Mouse (Mus musculus) CH12.LX (cell line): ENCODE measurements at regions not wholly inside any gene's neighbourhood (a gene's known extent, or its start where the extent isn't known, plus 50 kb on each side); places are given as distances from the start of the nearest gene placed in this dataset.

Source experiments
- DNase-seq: peaks from one replicate; pipeline ENCODE4 v3.0.0-alpha.2; 2013; ENCODE audit errors: extremely low read depth
- H3K27ac ChIP-seq: 2 replicates; pipeline ENCODE4 v1.5.1; 2012; ENCODE audit warnings: low read depth, mild to moderate bottlenecking, control low read depth, moderate library complexity; ENCODE audit not compliant: insufficient read depth
- H3K27me3 ChIP-seq: replicated peaks from 2 replicates; pipeline ENCODE3; 2012; ENCODE audit warnings: inconsistent platforms
- H3K36me3 ChIP-seq, 2 experiments: replicated peaks in 1 of 2; 2 replicates each; pipeline versions ENCODE3 to v1.6.1; 2012; ENCODE audit warnings: inconsistent platforms in 1 of 2, low read length in 1 of 2, mild to moderate bottlenecking in 1 of 2, mixed read lengths in 1 of 2, moderate library complexity in 1 of 2; ENCODE audit not compliant: control insufficient read depth in 1 of 2, insufficient read depth in 1 of 2
- H3K4me1 ChIP-seq, 2 experiments: 2 replicates each; pipeline ENCODE4 v1.6.1; 2012; ENCODE audit warnings: inconsistent platforms in 1 of 2, moderate library complexity in 1 of 2; ENCODE audit not compliant: insufficient read depth in 2 of 2, control insufficient read depth in 1 of 2
- H3K4me2 ChIP-seq: 2 replicates; pipeline ENCODE4 v1.6.1; 2012; ENCODE audit warnings: low read depth, mild to moderate bottlenecking, control low read depth; ENCODE audit not compliant: poor library complexity, insufficient read depth, severe bottlenecking
- H3K4me3 ChIP-seq, 3 experiments: fragments of 150-350 bp in 1 of 3; sonication (generic) in 1 of 3; replicated peaks in 1 of 3; 2 replicates each; pipeline versions ENCODE3 to v1.5.1; 2011 to 2012; ENCODE audit warnings: low read depth in 2 of 3, low read length in 2 of 3, mild to moderate bottlenecking in 2 of 3, moderate library complexity in 2 of 3, control low read depth in 1 of 3, improper control_type of control experiment in 1 of 3, inconsistent platforms in 1 of 3, mixed read lengths in 1 of 3; ENCODE audit not compliant: poor library complexity in 1 of 3
- H3K79me2 ChIP-seq: replicated peaks from 2 replicates; pipeline ENCODE4 v1.6.1; 2012; ENCODE audit warnings: mild to moderate bottlenecking, moderate library complexity; ENCODE audit not compliant: control insufficient read depth, poor library complexity, insufficient read depth, severe bottlenecking; ENCODE audit errors: extremely low read depth
- H3K9ac ChIP-seq: 2 replicates; pipeline ENCODE4 v1.6.1; 2012; ENCODE audit warnings: low read depth, mild to moderate bottlenecking, control low read depth, moderate library complexity; ENCODE audit not compliant: insufficient read depth
- H3K9me3 ChIP-seq: replicated peaks from 2 replicates; pipeline ENCODE3; 2012; ENCODE audit warnings: low read length, inconsistent platforms, mixed read lengths
- CHD1 ChIP-seq: IDR thresholded peaks from 2 replicates; pipeline ENCODE4 v1.6.1; 2012; ENCODE audit warnings: low read depth, low read length, improper control_type of control experiment, inconsistent platforms
- CHD2 ChIP-seq: IDR thresholded peaks from 2 replicates; pipeline ENCODE4 v1.6.1; 2011; ENCODE audit warnings: low read length, improper control_type of control experiment
- CTCF ChIP-seq, 2 experiments: IDR thresholded peaks in 1 of 2; conservative IDR thresholded peaks in 1 of 2; 2 replicates each; pipeline ENCODE4 v1.5.1; 2011 to 2012; ENCODE audit warnings: low read depth in 2 of 2, low read length in 2 of 2, improper control_type of control experiment in 1 of 2, inconsistent platforms in 1 of 2, mild to moderate bottlenecking in 1 of 2, moderate library complexity in 1 of 2
- ELF1 ChIP-seq: IDR thresholded peaks from 2 replicates; pipeline ENCODE4 v1.6.1; 2014; ENCODE audit warnings: low read depth, mild to moderate bottlenecking, inconsistent platforms, low read length, improper control_type of control experiment
- EP300 ChIP-seq: IDR thresholded peaks from 2 replicates; pipeline ENCODE4 v1.6.1; 2011; ENCODE audit warnings: low read length, improper control_type of control experiment
- ETS1 ChIP-seq: conservative IDR thresholded peaks from 2 replicates; pipeline ENCODE4 v1.6.1; 2012; ENCODE audit warnings: low read depth, mild to moderate bottlenecking, inconsistent platforms, low read length, improper control_type of control experiment, moderate library complexity
- GABPA ChIP-seq: IDR thresholded peaks from 2 replicates; pipeline ENCODE4 v1.6.1; 2012; ENCODE audit warnings: low read depth, low read length, improper control_type of control experiment, inconsistent platforms; ENCODE audit not compliant: insufficient replicate concordance
- HCFC1 ChIP-seq: IDR thresholded peaks from 2 replicates; pipeline ENCODE4 v1.6.1; 2012; ENCODE audit warnings: low read depth, mild to moderate bottlenecking, inconsistent platforms, low read length, improper control_type of control experiment
- JUN ChIP-seq: IDR thresholded peaks from 2 replicates; pipeline ENCODE4 v1.6.1; 2011; ENCODE audit warnings: low read depth, mild to moderate bottlenecking, low read length, improper control_type of control experiment, moderate library complexity; ENCODE audit not compliant: insufficient read depth
- JUND ChIP-seq: conservative IDR thresholded peaks from 2 replicates; pipeline ENCODE4 v1.6.1; 2011; ENCODE audit warnings: low read depth, low read length, improper control_type of control experiment
- MAX ChIP-seq: IDR thresholded peaks from 2 replicates; pipeline ENCODE4 v1.6.1; 2011; ENCODE audit warnings: low read length, improper control_type of control experiment
- MEF2A ChIP-seq: IDR thresholded peaks from 2 replicates; pipeline ENCODE4 v1.6.1; 2014; ENCODE audit warnings: low read depth, mild to moderate bottlenecking, inconsistent platforms, low read length, improper control_type of control experiment, borderline replicate concordance
- MXI1 ChIP-seq: IDR thresholded peaks from 2 replicates; pipeline ENCODE4 v1.6.1; 2011; ENCODE audit warnings: mild to moderate bottlenecking, low read depth, low read length, improper control_type of control experiment
- MYC ChIP-seq: IDR thresholded peaks from 2 replicates; pipeline ENCODE4 v1.6.1; 2011; ENCODE audit warnings: low read depth, mild to moderate bottlenecking, improper control_type of control experiment, low read length
- PAX5 ChIP-seq: IDR thresholded peaks from 2 replicates; pipeline ENCODE4 v1.6.1; 2012; ENCODE audit warnings: low read length, inconsistent platforms, mixed read lengths
- POLR2A ChIP-seq: IDR thresholded peaks from 2 replicates; pipeline ENCODE4 v1.6.1; 2011; ENCODE audit warnings: low read depth, mild to moderate bottlenecking, improper control_type of control experiment, low read length
- POLR2AphosphoS2 ChIP-seq: IDR thresholded peaks from 2 replicates; pipeline ENCODE4 v1.6.1; 2011; ENCODE audit warnings: low read depth, low read length, improper control_type of control experiment
- RAD21 ChIP-seq: IDR thresholded peaks from 2 replicates; pipeline ENCODE4 v1.6.1; 2011; ENCODE audit warnings: low read depth, mild to moderate bottlenecking, low read length, improper control_type of control experiment, moderate library complexity
- RCOR1 ChIP-seq: conservative IDR thresholded peaks from 2 replicates; pipeline ENCODE4 v1.6.1; 2012; ENCODE audit warnings: low read depth, mild to moderate bottlenecking, inconsistent platforms, low read length, improper control_type of control experiment
- SIN3A ChIP-seq: IDR thresholded peaks from 2 replicates; pipeline ENCODE4 v1.6.1; 2012; ENCODE audit warnings: low read length, improper control_type of control experiment, inconsistent platforms
- SMC3 ChIP-seq: IDR thresholded peaks from 2 replicates; pipeline ENCODE4 v1.6.1; 2011; ENCODE audit warnings: low read depth, low read length, improper control_type of control experiment
- TCF12 ChIP-seq: IDR thresholded peaks from 2 replicates; pipeline ENCODE4 v1.6.1; 2014; ENCODE audit warnings: low read depth, mild to moderate bottlenecking, inconsistent platforms, low read length, improper control_type of control experiment
- UBTF ChIP-seq: IDR thresholded peaks from 2 replicates; pipeline ENCODE4 v1.6.1; 2012; ENCODE audit warnings: low read depth, mild to moderate bottlenecking, inconsistent platforms, low read length, improper control_type of control experiment, moderate library complexity
- USF1 ChIP-seq: IDR thresholded peaks from 2 replicates; pipeline ENCODE4 v1.6.1; 2014; ENCODE audit warnings: low read depth, mild to moderate bottlenecking, inconsistent platforms, low read length, improper control_type of control experiment
- USF2 ChIP-seq: conservative IDR thresholded peaks from 2 replicates; pipeline ENCODE4 v1.6.1; 2011; ENCODE audit warnings: low read depth, low read length, improper control_type of control experiment
- ZC3H11A ChIP-seq: IDR thresholded peaks from 2 replicates; pipeline ENCODE4 v1.6.1; 2012; ENCODE audit warnings: low read depth, mild to moderate bottlenecking, inconsistent platforms, low read length, improper control_type of control experiment
- ZKSCAN1 ChIP-seq: IDR thresholded peaks from 2 replicates; pipeline ENCODE4 v1.6.1; 2012; ENCODE audit warnings: low read depth, inconsistent platforms, low read length, improper control_type of control experiment, borderline replicate concordance
- ZMIZ1 ChIP-seq: IDR thresholded peaks from 2 replicates; pipeline ENCODE4 v1.6.1; 2012; ENCODE audit warnings: low read depth, mild to moderate bottlenecking, inconsistent platforms, low read length, improper control_type of control experiment
- ZNF384 ChIP-seq: IDR thresholded peaks from 2 replicates; pipeline ENCODE4 v1.6.1; 2012; ENCODE audit warnings: low read depth, low read length, improper control_type of control experiment, inconsistent platforms
- dilution Hi-C: fragments of 300-500 bp; cut with MboI; formaldehyde crosslinking; loops from 2 replicates; pipeline ENCODE4 v1.14.3; 2020; ENCODE audit warnings: low sequenced_read_pairs; ENCODE audit not compliant: extremely low pct_unique_long_range_greater_than_20kb, extremely low pct_ligation_motif_present
- in situ Hi-C: fragments of 300-500 bp; cut with MboI; formaldehyde crosslinking; loops from 3 replicates; pipeline ENCODE4 v1.14.3; 2019; ENCODE audit warnings: low sequenced_read_pairs, low pct_ligation_motif_present, low pct_unique_long_range_greater_than_20kb, mixed read lengths

- H3K27me3 ChIP-seq = no peaks in the 10 kb centered on the region
- H3K9me3 ChIP-seq = no peaks in the 10 kb centered on the region
- no peak for TF ChIP-seq ELF1
- no peak for TF ChIP-seq ETS1
- TF ChIP-seq EP300 = no peak
- TF ChIP-seq CTCF (conservative IDR thresholded peaks at IDR 0.05 in 1 of 2, IDR thresholded peaks at IDR 0.05 in 1 of 2; ENCODE audit: low read depth in 2 of 2, low read length in 2 of 2) = no peak
- TF ChIP-seq HCFC1 = no peak
- TF ChIP-seq UBTF = no peak
- no peak for TF ChIP-seq MEF2A
- no peak for TF ChIP-seq JUND
- TF ChIP-seq MAX = no peak
- TF ChIP-seq CHD2 = no peak
- TF ChIP-seq CHD1 = no peak
- TF ChIP-seq ZMIZ1 = no peak
- no peak for TF ChIP-seq JUN
- TF ChIP-seq MXI1 = no peak
- no peak for TF ChIP-seq TCF12
- no peak for TF ChIP-seq GABPA
- TF ChIP-seq ZNF384 = no peak
- no peak for TF ChIP-seq RCOR1
- TF ChIP-seq POLR2A = no peak
- TF ChIP-seq PAX5 = no peak
- H3K27ac ChIP-seq = no peak overlapping the region
- no peak for DNase-seq
- H3K9ac ChIP-seq = no peak overlapping the region
- in situ Hi-C loops (no loop called here), dilution Hi-C loops (no loop called here)
- no peak overlapping the region for H3K4me2 ChIP-seq
- no peaks in the 10 kb centered on the region for H3K36me3 ChIP-seq
- H3K4me3 ChIP-seq = no peak overlapping the region
- no peaks in the 10 kb centered on the region for H3K79me2 ChIP-seq
- no peaks in the 10 kb centered on the region for H3K4me1 ChIP-seq
These were observed 296.6 kb upstream of the Gm15217 start for GRCm38 (mm10) chr14:46082646-46083045.

- peaks cover 2% of the 10 kb centered on the region for H3K9me3 ChIP-seq
- no peak overlapping the region for H3K4me2 ChIP-seq
- H3K27me3 ChIP-seq = no peaks in the 10 kb centered on the region
- TF ChIP-seq SMC3 (no peak), CHD2 (no peak), SIN3A (no peak), CTCF (conservative IDR thresholded peaks at IDR 0.05 in 1 of 2, IDR thresholded peaks at IDR 0.05 in 1 of 2; ENCODE audit: low read depth in 2 of 2, low read length in 2 of 2) (no peak), USF2 (no peak), MYC (no peak), POLR2AphosphoS2 (no peak), ETS1 (no peak), RAD21 (no peak), GABPA (no peak), RCOR1 (no peak), MXI1 (no peak), PAX5 (no peak), CHD1 (no peak), USF1 (no peak), ZKSCAN1 (no peak), POLR2A (no peak), ZC3H11A (no peak)
- dilution Hi-C loops = no loop called here
- no peak overlapping the region for H3K9ac ChIP-seq
- in situ Hi-C loops = no loop called here
- no peak overlapping the region for H3K4me3 ChIP-seq
- H3K79me2 ChIP-seq = no peaks in the 10 kb centered on the region
- DNase-seq = no peak
- no peak overlapping the region for H3K27ac ChIP-seq
- no peaks in the 10 kb centered on the region for H3K36me3 ChIP-seq
- H3K4me1 ChIP-seq = no peaks in the 10 kb centered on the region
These were observed 290.1 kb upstream of the Gm15217 start for GRCm38 (mm10) chr14:46088968-46089691.
